Mouse (Mus musculus) thymus, postnatal 25 days (tissue): Measurements from ENCODE around the gene Cacna2d1.

Source experiments
- DNase-seq: peaks from one replicate; pipeline ENCODE4 v3.0.0; 2022

Cacna2d1 gene

DNA sequence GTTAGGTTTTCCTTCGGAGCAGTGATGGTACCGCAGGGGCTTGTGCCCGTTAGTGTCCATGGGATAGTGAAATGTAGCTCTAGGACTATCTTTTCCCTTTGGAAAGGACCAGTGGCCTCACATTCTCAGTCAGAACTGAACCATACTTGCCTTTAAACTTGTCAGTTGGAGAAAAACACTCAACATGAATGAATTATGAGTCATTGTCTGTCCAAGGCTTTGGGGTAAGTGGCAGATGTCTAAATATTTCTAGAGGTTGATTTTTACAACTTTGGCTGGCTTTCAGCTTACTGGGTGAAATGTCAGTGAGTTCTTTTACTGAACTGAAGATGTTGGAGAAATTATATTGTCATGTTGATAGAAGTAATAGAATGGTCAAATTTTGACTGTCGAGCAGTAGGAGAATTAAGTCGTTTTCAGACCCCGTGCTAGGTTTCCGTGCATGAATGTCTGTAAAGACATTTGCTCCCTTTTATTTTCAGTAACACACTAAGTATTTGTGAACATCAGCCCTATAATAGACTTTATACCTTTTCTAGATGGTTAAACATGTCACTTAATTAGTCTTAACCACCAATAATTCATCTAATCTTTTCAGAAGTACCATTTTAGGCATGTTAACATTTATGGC is 50.9 kb downstream of the Cacna2d1 start:
- DNase-seq: no peak

DNA sequence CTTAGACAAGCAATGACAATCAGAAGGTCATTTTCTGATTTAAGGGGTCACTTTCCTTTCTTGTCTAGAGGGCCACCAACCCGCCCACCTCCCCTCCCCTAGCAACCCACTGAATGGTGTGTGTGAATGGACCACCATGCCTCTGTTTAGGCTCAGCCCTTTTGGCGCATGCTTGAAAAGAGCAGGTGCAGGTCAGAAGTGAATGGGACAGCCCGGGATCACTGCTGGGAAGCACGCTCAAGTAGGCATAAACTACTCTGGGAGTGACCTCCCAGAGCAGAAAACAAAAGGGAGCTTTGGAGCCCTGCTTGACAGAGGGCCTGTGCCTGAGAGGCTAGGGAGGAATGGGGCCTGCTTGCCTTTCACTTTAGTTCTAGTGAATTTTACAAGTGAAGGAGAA is 51.4 kb downstream of the Cacna2d1 start:
- DNase-seq: no peak

GRCm38 (mm10) chr5:15991428-15992139 is 57.1 kb downstream of the Cacna2d1 start:
- no peak for DNase-seq

GRCm38 (mm10) chr5:15993252-15993944 is 58.9 kb downstream of the Cacna2d1 start:
- no peak for DNase-seq

DNA sequence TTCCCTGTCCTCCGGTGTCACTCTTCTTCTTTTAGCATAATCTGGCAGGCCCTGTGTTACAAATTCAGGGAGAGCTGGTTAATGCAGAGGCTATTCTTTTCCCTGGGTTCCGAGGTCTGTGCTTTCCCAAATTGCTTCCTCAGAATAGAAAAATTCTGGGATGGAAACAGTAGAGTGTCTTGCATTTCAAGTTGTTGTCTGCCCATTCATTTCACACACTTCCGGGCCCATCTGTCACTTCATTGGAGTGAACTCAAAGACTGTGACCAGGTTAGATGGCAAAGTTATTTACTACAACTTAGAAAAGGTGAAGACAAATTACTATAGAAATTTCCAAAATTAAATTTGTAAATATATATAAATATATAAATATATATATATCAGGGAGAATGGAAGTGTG is 62.7 kb downstream of the Cacna2d1 start:
- no peak for DNase-seq

DNA sequence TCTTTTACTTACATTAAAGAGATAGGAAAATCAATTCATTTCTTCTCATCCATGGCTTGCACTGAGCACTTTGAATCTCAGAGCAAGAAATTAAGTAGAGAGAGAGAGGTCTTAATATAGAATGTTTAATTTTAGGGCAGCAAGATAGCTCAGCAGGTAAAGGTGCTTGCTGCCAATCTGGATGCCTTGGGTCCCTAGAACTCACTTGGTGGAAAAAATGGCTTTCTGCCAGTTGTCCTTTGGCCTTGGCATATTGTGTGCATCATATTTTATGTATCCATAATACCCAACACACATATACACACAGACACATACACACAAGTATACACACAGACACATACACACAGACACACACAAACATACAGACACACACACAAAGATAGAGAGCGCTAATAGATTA is 63.3 kb downstream of the Cacna2d1 start:
- DNase-seq: no peak

- DNase-seq: no peak
Observed at GRCm38 (mm10) chr5:16000917-16001316, 66.4 kb downstream of the Cacna2d1 start.

DNA sequence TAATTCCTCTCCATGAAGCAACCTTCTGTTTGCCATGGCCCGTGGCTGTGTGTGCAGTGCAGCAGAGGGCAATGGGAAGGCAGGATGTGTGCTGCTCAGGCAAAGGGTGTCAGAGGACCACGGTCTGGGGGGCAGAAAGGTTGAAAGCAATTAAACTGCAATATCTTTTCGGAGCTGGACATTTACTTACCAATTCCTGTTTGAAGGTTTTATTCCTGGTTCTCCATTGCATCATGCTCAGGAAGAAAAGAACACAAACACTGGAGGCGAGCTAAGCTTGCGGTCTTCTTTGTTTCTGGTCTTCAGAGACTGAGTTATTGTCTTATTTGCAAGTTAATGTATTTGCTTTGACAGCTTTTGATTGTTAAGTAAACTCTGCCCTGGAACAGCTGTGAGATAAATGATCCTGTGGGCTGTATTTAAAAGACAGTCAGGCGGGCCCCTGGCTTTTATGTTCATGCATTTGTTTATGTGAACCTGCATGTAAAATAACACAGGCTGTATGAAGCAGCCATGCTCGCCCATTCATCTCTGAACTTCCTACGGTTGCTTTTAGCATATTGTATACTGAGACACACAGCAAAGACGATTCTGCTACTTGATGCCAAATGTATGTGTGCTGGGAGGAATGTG is 68.1 kb downstream of the Cacna2d1 start:
- DNase-seq: no peak

DNA sequence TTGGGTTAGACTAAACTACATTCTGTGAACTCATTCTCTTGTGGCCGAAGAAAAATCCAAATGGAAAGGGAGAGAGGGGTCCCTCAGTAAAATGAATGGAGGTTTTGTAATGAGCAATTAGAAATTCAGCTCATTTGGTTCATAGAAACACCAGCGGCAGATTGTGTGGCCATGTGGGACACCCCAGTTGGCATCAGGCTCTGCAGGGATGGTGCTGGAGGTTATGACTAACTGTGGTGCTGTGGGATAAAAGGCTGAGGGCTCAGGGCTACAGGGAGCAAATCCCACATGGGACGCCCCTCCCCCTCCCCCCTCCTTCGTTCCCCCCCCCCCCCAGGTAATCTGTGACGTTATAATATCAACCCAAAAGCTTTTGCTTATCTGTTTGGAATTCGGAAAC is 69.8 kb downstream of the Cacna2d1 start:
- DNase-seq: no peak

GRCm38 (mm10) chr5:16006964-16007363 is 72.5 kb downstream of the Cacna2d1 start:
- no peak for DNase-seq

GRCm38 (mm10) chr5:16013649-16014048 is 79.2 kb downstream of the Cacna2d1 start:
- DNase-seq: no peak

DNA sequence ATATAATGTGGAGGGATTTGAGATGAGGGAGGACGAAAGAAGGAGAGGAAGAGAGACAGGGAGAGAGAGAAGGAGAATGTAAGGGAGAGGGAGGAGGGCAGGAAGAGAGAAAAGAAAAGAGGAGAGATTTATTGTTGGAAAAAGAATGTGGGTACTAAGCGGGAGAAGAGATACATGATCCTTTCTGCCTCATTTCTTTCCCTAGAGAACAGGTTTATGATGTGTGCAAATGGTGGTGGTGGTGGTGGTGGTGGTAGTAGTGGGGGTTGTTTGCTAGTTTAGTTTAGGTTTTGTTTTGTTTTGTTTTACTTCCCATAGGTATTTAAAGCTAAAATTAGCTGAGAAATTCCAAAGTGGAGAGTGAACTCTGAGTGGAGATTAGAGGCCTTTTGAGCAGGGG is 79.9 kb downstream of the Cacna2d1 start:
- no peak for DNase-seq

DNA sequence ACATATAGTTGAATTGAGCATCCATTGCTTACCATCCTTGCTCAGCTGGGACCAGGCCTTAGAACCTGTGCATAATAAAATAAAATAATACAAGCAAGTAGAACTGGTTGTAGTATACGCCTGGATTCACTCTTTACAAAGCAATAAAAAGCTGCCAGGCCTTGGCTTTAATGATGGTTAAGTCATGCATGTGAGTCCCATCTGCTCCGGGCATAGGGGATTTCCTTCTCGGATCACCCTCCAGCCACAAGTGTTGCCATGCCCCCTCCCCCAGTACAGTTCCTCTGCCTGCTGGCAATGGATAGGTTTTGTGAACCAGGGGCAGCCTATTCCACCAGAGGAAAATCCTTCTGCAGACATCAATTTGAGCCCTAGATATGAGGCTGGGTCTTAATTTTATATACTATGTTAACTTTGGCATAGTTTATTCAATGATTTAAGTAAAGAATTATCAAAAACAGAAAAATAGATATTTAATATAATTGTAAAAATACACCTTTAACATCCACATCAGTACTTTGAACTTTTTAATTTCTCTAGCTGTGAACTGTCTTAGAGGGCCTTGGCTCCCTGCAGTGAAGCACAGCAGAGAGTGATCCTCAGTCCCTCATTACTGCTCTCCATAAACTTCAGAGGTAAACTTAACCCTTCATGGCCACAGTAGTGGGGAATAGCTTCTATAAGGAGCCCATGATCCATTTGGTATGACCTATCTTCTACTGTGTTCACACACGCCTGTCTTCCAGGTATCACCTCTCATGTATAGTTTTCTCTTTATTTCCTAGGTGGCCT is 90.3 kb downstream of the Cacna2d1 start:
- DNase-seq: no peak

GRCm38 (mm10) chr5:16028881-16029280 is 94.4 kb downstream of the Cacna2d1 start:
- DNase-seq: no peak

GRCm38 (mm10) chr5:16029481-16029880 is 95.0 kb downstream of the Cacna2d1 start:
- no peak for DNase-seq

- no peak for DNase-seq
Observed at GRCm38 (mm10) chr5:16033569-16033968, 99.1 kb downstream of the Cacna2d1 start.

GRCm38 (mm10) chr5:16035259-16035658 is 100.8 kb downstream of the Cacna2d1 start:
- DNase-seq: no peak

- DNase-seq: no peak
Observed at GRCm38 (mm10) chr5:16045147-16045878, 110.8 kb downstream of the Cacna2d1 start.

DNA sequence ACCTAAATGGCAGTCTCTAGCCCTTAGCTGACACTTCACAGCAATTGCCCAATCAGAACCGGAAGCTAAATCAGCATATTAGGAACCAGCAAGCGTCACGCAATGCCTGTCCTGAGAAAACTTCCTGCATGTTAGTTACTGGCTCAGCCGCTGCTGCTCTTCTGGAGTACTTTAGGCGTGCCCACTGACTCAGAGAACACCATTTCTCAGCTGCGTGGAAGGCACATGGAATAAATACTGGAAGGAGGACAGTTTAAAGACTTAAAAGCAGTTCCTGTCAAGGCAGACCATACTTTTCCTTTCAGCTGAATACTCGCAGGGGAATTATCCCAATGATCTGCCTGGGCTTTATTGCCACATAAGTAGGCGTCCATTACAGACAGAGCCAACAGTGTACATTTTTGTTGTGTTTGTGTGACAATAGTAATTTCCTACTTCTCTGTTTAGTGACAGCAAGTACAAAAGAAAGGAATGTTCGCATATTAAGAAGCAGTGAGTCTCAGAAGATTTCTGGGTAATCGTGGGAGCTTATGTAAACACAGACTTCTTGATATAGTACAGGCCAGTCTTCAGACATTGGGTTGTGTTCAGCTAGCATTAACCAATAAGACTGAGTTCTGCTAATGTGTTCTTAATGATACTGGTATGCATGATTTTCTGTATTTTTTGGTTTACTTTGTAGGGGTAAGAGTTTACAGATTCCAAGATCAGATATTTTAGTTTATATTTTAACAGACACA is 113.1 kb downstream of the Cacna2d1 start:
- no peak for DNase-seq

DNA sequence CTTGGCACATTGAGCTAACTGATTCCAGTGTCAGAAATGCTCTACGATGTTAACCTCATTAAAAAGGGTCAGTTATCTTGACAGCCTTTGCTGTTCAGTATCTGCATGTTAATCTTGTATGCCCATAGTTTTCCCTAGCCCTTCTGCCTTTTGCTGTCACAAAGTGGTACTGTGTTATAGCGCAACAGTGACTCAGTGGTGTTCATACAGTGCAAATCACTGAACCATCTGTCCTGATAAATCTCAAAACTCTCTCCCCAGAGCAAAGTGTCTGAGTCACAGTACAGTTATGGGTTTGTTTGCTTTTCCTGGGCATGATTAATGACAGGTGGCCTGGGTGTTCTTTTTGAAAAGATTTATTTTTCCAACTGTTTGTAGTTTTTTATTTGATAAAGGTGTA is 122.3 kb downstream of the Cacna2d1 start:
- DNase-seq: no peak

DNA sequence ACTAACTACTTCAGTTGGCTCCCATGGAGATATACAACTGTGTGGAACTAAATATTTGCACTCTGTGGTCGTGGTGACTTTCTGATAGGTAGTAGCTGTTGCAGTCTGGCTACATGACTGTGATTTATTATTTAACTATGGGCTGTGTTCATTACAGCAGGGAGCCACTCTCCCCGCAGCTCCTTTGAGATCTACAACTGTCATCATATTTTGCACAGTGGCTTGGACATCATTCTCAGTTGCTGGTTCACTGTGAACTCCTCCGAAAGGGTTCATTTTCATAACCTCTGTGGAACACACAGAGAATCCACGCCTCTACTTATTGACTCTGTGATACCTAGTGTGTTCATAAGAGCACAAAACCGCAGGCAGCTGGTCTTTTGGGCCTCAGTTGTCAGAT is 128.3 kb downstream of the Cacna2d1 start:
- DNase-seq: no peak
